Mouse (Mus musculus) limb, embryonic 12.5 days (tissue): ENCODE measurements around the gene Rdh16f1. TPM values are rescaled to one million over a fixed set of nuclear protein-coding genes. Genes with fewer than 3 reads are reported as not detected.
"Not testable (repeated sequence)": the region's sequence is repeated elsewhere in the genome, so short reads cannot be mapped to it uniquely, and the experiment has no call there.

Experiments
- ATAC-seq: fragments of 200-750 bp; cut with Nextera tagmentation; 2 replicates; pipeline ENCODE4 v1.8.0; 2017; ENCODE audit warnings: low read depth, moderate TSS enrichment; ENCODE audit not compliant: insufficient number of reproducible peaks, insufficient read depth, low FRiP score, low TSS enrichment
- H3K27ac ChIP-seq: fragments of 300-500 bp; sonication (generic); 2 replicates; pipeline ENCODE4 v1.5.1; 2016; ENCODE audit warnings: mild to moderate bottlenecking, moderate library complexity
- H3K27me3 ChIP-seq: fragments of 300-500 bp; sonication (generic); 2 replicates; pipeline ENCODE4 v1.6.1; 2016; ENCODE audit warnings: mild to moderate bottlenecking, moderate library complexity
- H3K36me3 ChIP-seq: fragments of 300-500 bp; sonication (generic); 2 replicates; pipeline ENCODE4 v1.6.1; 2016; ENCODE audit warnings: mild to moderate bottlenecking, moderate library complexity
- H3K4me1 ChIP-seq: fragments of 300-500 bp; sonication (generic); replicated peaks from 2 replicates; pipeline ENCODE4 v1.6.1; 2016
- H3K4me2 ChIP-seq: fragments of 300-500 bp; sonication (generic); 2 replicates; pipeline ENCODE4 v1.6.1; 2016; ENCODE audit warnings: mild to moderate bottlenecking, moderate library complexity
- H3K4me3 ChIP-seq: fragments of 300-500 bp; sonication (generic); replicated peaks from 2 replicates; pipeline ENCODE4 v1.5.1; 2016; ENCODE audit warnings: mild to moderate bottlenecking
- H3K9ac ChIP-seq: fragments of 300-500 bp; sonication (generic); replicated peaks from 2 replicates; pipeline ENCODE4 v1.6.1; 2016; ENCODE audit warnings: mild to moderate bottlenecking, moderate library complexity
- H3K9me3 ChIP-seq: fragments of 300-500 bp; sonication (generic); 2 replicates; pipeline ENCODE4 v1.6.1; 2016; ENCODE audit warnings: mild to moderate bottlenecking, moderate library complexity
- WGBS: fragments of 180-500 bp; shearing (Covaris S2); methylation state at CpG from one replicate; pipeline ENCODE4 v1.1.7; 2016; 5-methylcytosine and 5-hydroxymethylcytosine counted together
- polyA plus RNA-seq: library from polyadenylated mRNA; unstranded; fragments of >200 nt; fragmentation: Nextera tagmentation; extraction: Ambion mirVana; gene quantifications from 2 replicates; pipeline ENCODE4 v1.2.1, GENCODE M21; 2016

The Rdh16f1 gene
- polyA plus RNA-seq, 1 experiment from 2014 or later: 0.16 TPM

DNA sequence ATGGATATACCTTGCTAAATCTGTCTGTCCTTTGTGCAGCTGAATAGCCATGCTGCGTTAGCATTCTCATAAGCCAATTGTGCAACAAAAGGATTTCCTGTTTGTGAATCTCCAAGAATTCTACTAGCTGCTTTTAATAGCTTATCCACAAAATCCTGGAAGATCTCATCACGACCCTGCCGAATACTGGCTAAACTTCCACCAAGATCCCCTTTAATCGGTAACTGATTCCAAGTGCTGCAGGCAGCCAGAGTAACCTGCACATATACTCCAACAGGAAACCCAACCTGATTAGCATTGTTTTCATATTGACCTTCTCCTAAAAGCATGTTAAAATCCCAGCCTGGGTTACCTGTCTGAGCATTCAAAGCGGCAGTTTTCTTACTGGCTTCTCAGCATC is 75.7 kb downstream of the Rdh16f1 start:
- Histone ChIP-seq H3K27ac (no peak overlapping the region), H3K4me3 (no peak overlapping the region), H3K4me2 (no peak overlapping the region), H3K27me3 (no peaks in the 10 kb centered on the region), H3K4me1 (no peaks in the 10 kb centered on the region), H3K36me3 (no peaks in the 10 kb centered on the region), H3K9me3 (peaks cover 3% of the 10 kb centered on the region; the same call in 1 of the 2 replicates), H3K9ac (no peak overlapping the region)
- 88% methylated on average over 5 of the region's 5 CpGs for WGBS
- no peak for ATAC-seq

DNA sequence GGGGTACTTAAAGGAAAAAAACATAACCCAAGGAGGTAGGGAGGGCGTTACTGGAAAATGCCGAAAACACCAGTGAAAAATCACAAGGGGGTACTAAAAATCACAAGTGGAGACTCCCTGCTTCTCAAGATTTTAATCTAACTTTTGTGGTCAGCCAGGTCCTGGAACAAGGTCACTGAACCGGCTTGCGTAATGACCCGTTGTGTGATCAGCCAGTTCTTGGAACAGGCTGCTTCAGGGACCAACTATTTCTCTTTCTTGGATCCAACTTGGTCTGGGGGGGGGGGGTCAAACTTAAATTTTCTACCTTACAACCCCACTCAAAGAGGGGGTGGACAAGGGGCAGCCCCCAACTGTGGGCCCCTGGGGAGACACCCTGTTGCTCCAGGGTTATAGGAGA is 78.2 kb downstream of the Rdh16f1 start:
- not testable (repeated sequence) for H3K27ac ChIP-seq, H3K9me3 ChIP-seq, H3K4me2 ChIP-seq, H3K36me3 ChIP-seq, ATAC-seq, H3K9ac ChIP-seq, H3K27me3 ChIP-seq, H3K4me1 ChIP-seq, H3K4me3 ChIP-seq
- 96% methylated on average over 5 of the region's 5 CpGs for WGBS

DNA sequence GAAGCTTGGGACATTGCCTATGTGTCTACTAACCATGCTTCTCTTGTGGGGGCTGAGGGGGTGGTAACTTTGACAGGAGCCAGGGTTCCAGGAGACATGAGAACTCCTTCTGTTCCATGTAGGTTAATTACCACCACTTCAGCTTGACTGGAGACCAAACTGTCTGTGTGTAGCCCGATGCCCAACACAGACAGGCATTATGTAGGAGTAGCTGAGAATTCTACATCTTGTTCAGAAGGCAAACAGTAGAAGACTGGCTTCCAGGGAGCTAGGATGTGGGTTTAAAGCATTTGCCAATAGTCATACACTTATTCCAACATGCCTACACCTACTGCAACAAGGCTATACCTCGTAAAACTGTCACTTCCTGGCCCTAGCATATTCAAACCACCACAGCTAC is 79.0 kb downstream of the Rdh16f1 start:
- 90% methylated on average over 2 of the region's 2 CpGs for WGBS
- H3K36me3 ChIP-seq: no peaks in the 10 kb centered on the region
- H3K9me3 ChIP-seq: peaks cover 3% of the 10 kb centered on the region; the same call in 1 of the 2 replicates
- no peaks in the 10 kb centered on the region for H3K27me3 ChIP-seq
- H3K27ac ChIP-seq: no peak overlapping the region
- H3K9ac ChIP-seq: no peak overlapping the region
- ATAC-seq: no peak
- H3K4me2 ChIP-seq: no peak overlapping the region
- H3K4me1 ChIP-seq: no peaks in the 10 kb centered on the region
- no peak overlapping the region for H3K4me3 ChIP-seq

DNA sequence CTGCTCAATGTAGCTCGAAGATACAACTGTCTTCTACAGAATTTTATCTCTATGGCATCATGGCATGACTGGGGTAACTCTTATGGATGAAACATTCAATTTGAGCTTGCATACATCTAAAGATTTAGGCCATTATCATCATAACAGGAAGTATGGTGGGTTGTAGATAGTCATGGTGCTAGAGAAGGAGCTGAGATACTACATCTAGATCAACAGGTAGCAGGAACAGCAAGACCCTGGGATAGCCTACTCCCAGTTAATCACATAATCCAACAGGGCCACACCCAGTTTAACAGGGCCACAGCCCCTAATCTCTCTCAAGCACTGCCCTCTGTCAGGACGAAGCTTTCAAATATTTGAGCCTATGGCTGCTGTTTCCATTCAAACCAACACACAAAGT is 81.2 kb downstream of the Rdh16f1 start:
- Histone ChIP-seq H3K27ac (no peak overlapping the region), H3K4me3 (no peak overlapping the region), H3K27me3 (no peaks in the 10 kb centered on the region), H3K9me3 (peaks cover 3% of the 10 kb centered on the region; the same call in 1 of the 2 replicates), H3K4me1 (no peaks in the 10 kb centered on the region), H3K36me3 (no peaks in the 10 kb centered on the region), H3K9ac (no peak overlapping the region), H3K4me2 (no peak overlapping the region)
- 74% methylated on average over 2 of the region's 2 CpGs for WGBS
- ATAC-seq: no peak

Other genes starting within 250 kb of the Rdh16f1 start
- gene Ndufa4l2, start 244.8 kb upstream of the Rdh16f1 start, polyA plus RNA-seq: 0.60 and 1.6 TPM in 2 replicates
- 96.8 and 98.1 TPM in 2 replicates for gene Shmt2, start 237.3 kb upstream of the Rdh16f1 start, polyA plus RNA-seq
- gene Nxph4, start 225.2 kb upstream of the Rdh16f1 start, polyA plus RNA-seq: 4.2 and 6.3 TPM in 2 replicates
- gene Lrp1, start 138.6 kb upstream of the Rdh16f1 start, polyA plus RNA-seq: 87.6 and 94.7 TPM in 2 replicates
- gene Stat6, start 116.8 kb upstream of the Rdh16f1 start, polyA plus RNA-seq: 8.7 and 12.1 TPM in 2 replicates
- 12.6 and 13.5 TPM in 2 replicates for gene Nemp1, start 92.9 kb upstream of the Rdh16f1 start, polyA plus RNA-seq
- gene Nab2, start 91.2 kb upstream of the Rdh16f1 start, polyA plus RNA-seq: 15.3 and 19.1 TPM in 2 replicates
- gene Myo1a, start 54.6 kb upstream of the Rdh16f1 start, polyA plus RNA-seq: 0.33 and 0.59 TPM in 2 replicates
- 1.1 and 1.8 TPM in 2 replicates for gene Tac2, start 35.3 kb upstream of the Rdh16f1 start, polyA plus RNA-seq
- gene Zbtb39, start 20.2 kb upstream of the Rdh16f1 start, polyA plus RNA-seq: 4.3 and 4.6 TPM in 2 replicates
- gene Gpr182, start 8.1 kb upstream of the Rdh16f1 start, polyA plus RNA-seq: 0.49 and 0.59 TPM in 2 replicates
- gene Rdh1, start 66 bp upstream of the Rdh16f1 start, polyA plus RNA-seq: 0.05 TPM in 1 of 2 replicates, not detected in the other
- gene Rdh9, start 16.6 kb downstream of the Rdh16f1 start, polyA plus RNA-seq: 0.15 TPM in 1 of 2 replicates, not detected in the other
- gene Rdh16, start 41.4 kb downstream of the Rdh16f1 start, polyA plus RNA-seq: not detected in 2 replicates
- gene Rdh19, start 90.1 kb downstream of the Rdh16f1 start, polyA plus RNA-seq: not detected in 2 replicates
- not detected in 2 replicates for gene Rdh16f2, start 106.7 kb downstream of the Rdh16f1 start, polyA plus RNA-seq
- not detected in 2 replicates for gene Rdh7, start 129.0 kb downstream of the Rdh16f1 start, polyA plus RNA-seq
- not detected in 2 replicates for gene Sdr9c7, start 138.7 kb downstream of the Rdh16f1 start, polyA plus RNA-seq
- not detected in 2 replicates for gene Hsd17b6, start 247.8 kb downstream of the Rdh16f1 start, polyA plus RNA-seq